Mouse (Mus musculus): ENCODE data around the gene Mob3b. TPM values are rescaled to one million over a fixed set of nuclear protein-coding genes. Genes with fewer than 3 reads are reported as not detected.

Gene Mob3b
- polyA plus RNA-seq, 1 experiment from 2014 or later = 8.4 TPM

DNA sequence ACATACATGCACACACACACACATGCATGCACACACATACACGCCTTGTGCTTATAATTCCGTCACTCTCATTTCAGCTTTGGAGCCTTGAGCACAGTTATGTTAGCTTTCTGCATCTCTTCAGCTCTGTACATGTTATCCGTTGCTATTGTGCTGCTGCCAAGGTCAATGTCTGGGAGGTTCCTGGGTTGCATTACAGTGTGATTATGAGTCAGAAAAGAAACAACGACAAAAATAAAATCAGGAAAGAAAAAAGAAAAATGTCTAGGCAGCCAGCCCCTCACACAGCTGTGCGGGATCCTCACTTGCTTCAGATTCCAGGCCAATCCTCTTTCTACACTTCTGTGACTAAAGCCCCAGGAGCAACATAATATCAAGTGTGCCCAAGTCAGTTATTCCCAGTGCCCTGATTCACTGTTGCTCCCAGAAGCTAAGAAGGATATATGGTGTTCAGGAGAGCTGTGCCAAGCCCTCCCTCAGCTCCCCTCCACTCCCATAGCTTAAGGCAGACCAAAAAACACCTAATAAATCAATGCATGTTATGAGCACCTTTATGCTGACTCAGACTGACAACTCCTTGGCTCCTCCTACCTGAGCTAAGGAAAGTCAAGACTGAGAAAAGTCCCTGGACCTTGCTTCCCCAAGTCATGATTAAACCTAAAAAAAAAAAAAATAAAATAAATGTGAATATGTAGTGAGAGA lies 152.1 kb downstream of the Mob3b start:
- H3K36me3 ChIP-seq = no peaks in the 10 kb centered on the region
- H3K27me3 ChIP-seq (replicated peaks) = no peaks in the 10 kb centered on the region
- H3K4me3 ChIP-seq = no peak overlapping the region
- H3K4me1 ChIP-seq = peaks cover 9% of the 10 kb centered on the region; the same call in 1 of the 2 replicates
- no peak overlapping the region for H3K9ac ChIP-seq
- H3K4me2 ChIP-seq (replicated peaks) = no peak overlapping the region
- no peak overlapping the region for H3K27ac ChIP-seq
- 87% methylated on average over 5 of the region's 5 CpGs for WGBS
- no peaks in the 10 kb centered on the region for H3K9me3 ChIP-seq
- ATAC-seq (ENCODE audit: low FRiP score, low read depth) = no peak

DNA sequence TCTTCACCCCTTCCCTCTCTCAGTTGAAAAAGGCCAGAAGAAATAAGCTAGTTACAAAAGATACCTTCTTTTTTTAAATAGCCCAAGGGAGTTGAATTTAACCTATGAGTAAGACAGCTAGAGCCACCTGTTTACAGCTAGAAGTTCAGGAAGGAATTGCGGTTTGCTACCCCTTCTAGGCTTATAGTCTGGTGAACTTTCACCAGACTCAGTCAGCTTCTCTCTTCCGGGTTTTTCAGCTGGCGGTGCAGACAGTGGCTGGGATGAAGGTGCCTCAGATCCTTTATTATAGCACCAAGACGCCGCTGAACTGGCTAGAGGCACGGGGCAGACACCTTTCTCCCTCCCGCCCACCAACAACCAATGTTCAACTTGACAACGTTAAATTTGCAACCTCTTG lies 152.8 kb downstream of the Mob3b start:
- Histone ChIP-seq H3K27me3 (replicated peaks) (no peaks in the 10 kb centered on the region), H3K27ac (no peak overlapping the region), H3K4me3 (no peak overlapping the region), H3K36me3 (no peaks in the 10 kb centered on the region), H3K4me1 (peaks cover 9% of the 10 kb centered on the region; the same call in 1 of the 2 replicates), H3K4me2 (replicated peaks) (no peak overlapping the region), H3K9me3 (no peaks in the 10 kb centered on the region), H3K9ac (no peak overlapping the region)
- no peak for ATAC-seq (ENCODE audit: low FRiP score, low read depth)
- WGBS = 76% methylated on average over 8 of the region's 8 CpGs

DNA sequence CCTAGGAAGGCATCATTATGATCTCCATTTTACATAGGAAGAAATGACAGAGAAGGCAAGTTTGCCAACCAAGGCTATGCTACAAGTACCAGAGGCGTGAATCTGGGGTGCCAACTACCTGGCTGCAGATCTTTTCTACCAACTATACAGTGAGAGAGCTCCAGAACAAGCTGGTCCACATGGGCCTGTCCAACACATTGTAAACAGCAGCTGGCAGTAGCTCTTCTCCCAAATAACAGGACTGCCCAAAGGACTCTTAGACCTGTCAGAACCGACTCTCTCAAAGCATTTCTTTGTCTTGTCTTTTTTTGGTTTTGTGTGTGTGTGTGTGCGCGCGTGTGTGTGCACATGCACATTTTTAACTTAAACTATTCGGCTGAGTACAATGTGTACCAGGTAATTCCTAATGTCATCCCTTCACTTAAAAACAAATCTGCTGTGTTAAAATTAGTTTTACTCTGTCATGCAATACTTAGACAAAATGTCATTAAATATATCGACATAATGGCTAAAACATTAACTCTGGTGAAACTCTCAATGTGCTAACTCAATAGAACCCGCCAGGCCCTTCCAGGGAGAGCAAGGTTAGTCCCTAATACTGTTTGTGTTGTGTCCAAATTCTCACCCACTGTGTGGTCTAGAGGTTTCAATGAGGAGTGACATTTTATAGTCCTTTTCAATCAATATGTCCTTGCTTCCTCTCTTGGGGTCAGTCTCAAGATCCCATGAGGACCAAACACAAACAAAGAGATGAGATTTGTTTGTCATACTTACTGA lies 153.5 kb downstream of the Mob3b start:
- H3K36me3 ChIP-seq = no peaks in the 10 kb centered on the region
- H3K9ac ChIP-seq = no peak overlapping the region
- no peaks in the 10 kb centered on the region for H3K27me3 ChIP-seq (replicated peaks)
- H3K4me2 ChIP-seq (replicated peaks) = no peak overlapping the region
- no peak overlapping the region for H3K4me3 ChIP-seq
- H3K4me1 ChIP-seq = peaks cover 9% of the 10 kb centered on the region; the same call in 1 of the 2 replicates
- ATAC-seq (ENCODE audit: low FRiP score, low read depth) = no peak
- H3K27ac ChIP-seq = no peak overlapping the region
- WGBS = 88% methylated on average over 8 of the region's 8 CpGs
- no peaks in the 10 kb centered on the region for H3K9me3 ChIP-seq

DNA sequence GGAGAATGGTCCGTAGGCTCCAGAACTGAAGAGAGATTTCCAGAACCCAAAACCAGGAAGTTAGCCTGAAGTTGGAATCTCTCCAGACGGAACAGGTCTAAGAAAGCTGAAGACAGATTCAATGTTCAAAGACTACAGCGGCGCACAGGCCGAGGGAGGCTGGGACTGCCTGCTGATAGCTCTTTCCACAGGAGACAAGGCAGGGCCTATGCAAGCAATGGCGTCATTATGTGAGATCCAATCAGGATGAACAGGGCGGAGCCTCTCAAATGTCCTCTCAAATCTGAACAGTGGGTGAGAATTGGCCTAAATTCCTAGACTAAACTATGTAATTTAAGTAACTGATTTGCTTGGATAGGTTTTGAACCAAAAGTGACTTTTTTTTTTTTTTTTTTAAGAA lies 160.7 kb downstream of the Mob3b start:
- Histone ChIP-seq H3K4me3 (no peak overlapping the region), H3K4me2 (replicated peaks) (no peak overlapping the region), H3K9ac (no peak overlapping the region), H3K36me3 (no peaks in the 10 kb centered on the region), H3K27me3 (replicated peaks) (no peaks in the 10 kb centered on the region), H3K4me1 (peaks cover 20% of the 10 kb centered on the region), H3K9me3 (no peaks in the 10 kb centered on the region), H3K27ac (no peak overlapping the region)
- WGBS = 87% methylated on average over 7 of the region's 7 CpGs
- no peak for ATAC-seq (ENCODE audit: low FRiP score, low read depth)

DNA sequence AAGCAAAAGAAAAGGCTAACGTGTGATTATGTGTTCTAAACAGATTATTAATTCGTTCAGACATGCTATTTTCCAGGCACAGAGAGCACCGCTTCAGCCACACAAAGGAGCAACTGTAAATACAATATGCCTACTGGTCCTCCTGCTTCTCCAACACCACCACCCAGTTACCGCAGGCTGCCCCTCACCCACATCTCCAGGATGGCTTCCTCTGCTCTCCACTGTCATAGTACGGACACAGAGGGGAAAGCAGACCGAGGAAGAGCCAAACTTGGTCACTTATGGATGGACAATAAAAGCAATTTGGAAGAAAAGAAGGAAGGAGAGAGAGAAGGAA lies 163.7 kb downstream of the Mob3b start:
- Histone ChIP-seq H3K4me2 (replicated peaks) (peak overlapping the region; percentile 36; the same call in 1 of the 2 replicates), H3K4me3 (no peak overlapping the region), H3K9me3 (no peaks in the 10 kb centered on the region), H3K36me3 (no peaks in the 10 kb centered on the region), H3K9ac (0 out of 2 replicates have a peak overlapping the region, but pooled peaks have one; percentile 3), H3K27ac (no peak overlapping the region), H3K4me1 (peaks cover 20% of the 10 kb centered on the region), H3K27me3 (replicated peaks) (no peaks in the 10 kb centered on the region)
- ATAC-seq (ENCODE audit: low FRiP score, low read depth) = peak; percentile 22
- WGBS = 45% methylated on average over 6 of the region's 6 CpGs

- peak; percentile 62 for ATAC-seq (ENCODE audit: low FRiP score, low read depth)
- H3K9ac ChIP-seq = 0 out of 2 replicates have a peak overlapping the region, but pooled peaks have one; percentile 3
- no peak overlapping the region for H3K4me3 ChIP-seq
- H3K9me3 ChIP-seq = no peaks in the 10 kb centered on the region
- 38% methylated on average over 22 of the region's 22 CpGs for WGBS
- peak overlapping the region; percentile 36; the same call in 1 of the 2 replicates for H3K4me2 ChIP-seq (replicated peaks)
- no peaks in the 10 kb centered on the region for H3K27me3 ChIP-seq (replicated peaks)
- no peaks in the 10 kb centered on the region for H3K36me3 ChIP-seq
- peaks cover 20% of the 10 kb centered on the region for H3K4me1 ChIP-seq
- H3K27ac ChIP-seq = no peak overlapping the region
These were observed 164.2 kb downstream of the Mob3b start for GRCm38 (mm10) chr4:34992866-34993638.

- peaks cover 20% of the 10 kb centered on the region for H3K4me1 ChIP-seq
- no peak overlapping the region for H3K4me3 ChIP-seq
- H3K9ac ChIP-seq = no peak overlapping the region
- H3K4me2 ChIP-seq (replicated peaks) = no peak overlapping the region
- ATAC-seq (ENCODE audit: low FRiP score, low read depth) = peak; percentile 42; the same call in 1 of the 2 replicates
- no peaks in the 10 kb centered on the region for H3K9me3 ChIP-seq
- 54% methylated on average over 22 of the region's 22 CpGs for WGBS
- no peak overlapping the region for H3K27ac ChIP-seq
- H3K27me3 ChIP-seq (replicated peaks) = no peaks in the 10 kb centered on the region
- no peaks in the 10 kb centered on the region for H3K36me3 ChIP-seq
These were observed 165.1 kb downstream of the Mob3b start for GRCm38 (mm10) chr4:34991891-34992865.

DNA sequence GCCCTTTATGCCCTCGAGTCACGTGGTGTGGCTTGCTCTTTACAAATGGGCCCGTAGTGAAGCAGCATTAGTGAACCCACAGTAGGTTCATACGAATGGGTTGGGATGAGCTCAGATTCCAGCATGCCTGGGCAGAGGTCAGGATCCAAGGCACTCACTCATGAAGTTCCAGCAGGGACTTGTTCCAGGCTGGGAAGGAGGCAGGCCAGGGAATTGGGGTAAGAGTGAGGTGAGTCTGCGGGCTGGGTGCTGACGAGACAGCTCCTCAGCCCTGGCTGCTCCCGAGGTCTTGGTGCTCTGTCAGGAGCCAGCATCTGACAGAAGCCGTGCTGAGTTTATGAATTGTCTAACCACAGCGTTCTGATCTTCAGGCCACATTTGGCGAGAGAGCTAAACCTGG lies 166.2 kb downstream of the Mob3b start:
- no peak overlapping the region for H3K27ac ChIP-seq
- H3K4me3 ChIP-seq = no peak overlapping the region
- H3K9ac ChIP-seq = no peak overlapping the region
- H3K4me2 ChIP-seq (replicated peaks) = no peak overlapping the region
- no peak for ATAC-seq (ENCODE audit: low FRiP score, low read depth)
- H3K36me3 ChIP-seq = no peaks in the 10 kb centered on the region
- WGBS = 55% methylated on average over 10 of the region's 10 CpGs
- no peaks in the 10 kb centered on the region for H3K9me3 ChIP-seq
- H3K4me1 ChIP-seq = peaks cover 20% of the 10 kb centered on the region
- H3K27me3 ChIP-seq (replicated peaks) = no peaks in the 10 kb centered on the region

- H3K9me3 ChIP-seq = no peaks in the 10 kb centered on the region
- H3K27ac ChIP-seq = no peak overlapping the region
- H3K36me3 ChIP-seq = no peaks in the 10 kb centered on the region
- ATAC-seq (ENCODE audit: low FRiP score, low read depth) = no peak
- 82% methylated on average over 9 of the region's 9 CpGs for WGBS
- peaks cover 20% of the 10 kb centered on the region for H3K4me1 ChIP-seq
- H3K27me3 ChIP-seq (replicated peaks) = no peaks in the 10 kb centered on the region
- H3K4me3 ChIP-seq = no peak overlapping the region
- H3K9ac ChIP-seq = no peak overlapping the region
- H3K4me2 ChIP-seq (replicated peaks) = no peak overlapping the region
These were observed 166.6 kb downstream of the Mob3b start for GRCm38 (mm10) chr4:34990659-34991058.

DNA sequence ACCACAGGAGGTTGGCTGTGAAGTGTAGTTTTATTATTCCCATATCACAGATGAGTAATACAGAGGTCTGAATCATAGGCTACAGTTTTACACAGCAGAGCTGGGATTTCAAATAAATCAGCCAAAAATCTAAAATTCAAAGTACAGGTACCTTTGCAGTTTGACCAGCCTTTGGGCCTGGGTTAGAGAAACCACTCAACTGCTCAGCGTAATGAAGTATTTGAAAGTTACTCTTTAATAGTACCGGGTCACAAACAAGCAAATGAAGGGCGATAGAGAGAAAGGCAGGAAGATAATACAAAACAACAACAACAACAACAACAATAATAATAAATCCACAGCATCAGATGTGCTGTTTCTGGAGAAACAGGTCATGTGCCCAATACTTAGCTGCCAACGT lies 169.7 kb downstream of the Mob3b start:
- peaks cover 8% of the 10 kb centered on the region for H3K4me1 ChIP-seq
- H3K36me3 ChIP-seq = no peaks in the 10 kb centered on the region
- no peak overlapping the region for H3K9ac ChIP-seq
- H3K27ac ChIP-seq = no peak overlapping the region
- no peaks in the 10 kb centered on the region for H3K9me3 ChIP-seq
- no peak for ATAC-seq (ENCODE audit: low FRiP score, low read depth)
- no peak overlapping the region for H3K4me3 ChIP-seq
- WGBS = 92% methylated on average over 4 of the region's 4 CpGs
- H3K27me3 ChIP-seq (replicated peaks) = no peaks in the 10 kb centered on the region
- H3K4me2 ChIP-seq (replicated peaks) = no peak overlapping the region

DNA sequence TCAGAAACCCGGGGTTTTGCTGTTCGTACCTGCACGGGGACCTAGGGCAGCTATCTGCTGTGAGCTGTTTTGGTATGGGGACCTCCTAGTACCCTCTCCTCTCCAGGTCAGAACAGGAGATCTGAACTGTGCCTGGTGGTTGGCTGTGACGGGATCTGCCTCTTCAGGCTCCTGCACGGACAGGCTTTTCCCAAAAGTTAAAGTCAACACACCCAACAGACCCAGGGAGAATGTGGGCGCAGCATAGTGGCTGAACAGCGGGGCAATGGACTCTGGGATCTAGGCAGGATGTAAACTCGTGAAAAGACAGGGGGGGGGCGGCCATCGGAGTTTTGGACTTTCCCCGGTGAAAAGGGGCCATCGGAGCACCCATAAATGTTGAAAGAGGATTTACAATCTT lies 170.2 kb downstream of the Mob3b start:
- H3K9ac ChIP-seq = no peak overlapping the region
- no peak overlapping the region for H3K4me2 ChIP-seq (replicated peaks)
- peaks cover 4% of the 10 kb centered on the region; the same call in 1 of the 2 replicates for H3K4me1 ChIP-seq
- ATAC-seq (ENCODE audit: low FRiP score, low read depth) = no peak
- H3K27ac ChIP-seq = no peak overlapping the region
- H3K36me3 ChIP-seq = no peaks in the 10 kb centered on the region
- no peak overlapping the region for H3K4me3 ChIP-seq
- no peaks in the 10 kb centered on the region for H3K9me3 ChIP-seq
- no peaks in the 10 kb centered on the region for H3K27me3 ChIP-seq (replicated peaks)
- 78% methylated on average over 12 of the region's 12 CpGs for whole genome bisulfite sequencing

Measured in neural tube, embryonic 12.5 days (tissue).